Mouse (Mus musculus) retina, postnatal 7 days (tissue): ENCODE results near the gene Wdr37.

Experiments
- DNase-seq: peaks from one replicate; pipeline ENCODE4 v3.0.0-alpha.2; 2012; ENCODE audit warnings: low read depth, low spot score

The Wdr37 gene

DNA sequence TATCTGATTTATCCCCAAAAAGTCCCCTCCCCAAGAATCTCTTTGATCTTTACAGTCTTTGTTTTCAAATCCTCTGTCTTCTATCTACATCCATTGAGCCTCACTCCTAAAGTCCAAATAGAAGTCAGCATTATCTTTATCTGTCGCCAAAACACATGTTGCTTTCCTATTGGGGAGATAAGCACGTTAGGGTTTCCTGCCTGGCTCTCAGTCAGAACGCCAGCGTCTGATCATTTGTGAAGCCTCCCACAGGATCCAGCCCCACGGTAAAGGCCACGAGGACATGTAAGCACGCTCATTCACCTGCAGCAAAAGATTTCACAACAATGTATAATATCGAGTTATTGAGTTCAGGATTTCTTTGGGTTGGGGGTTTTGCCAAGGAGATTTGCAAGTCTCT lies 110.8 kb downstream of the Wdr37 start:
- DNase-seq, result no peak
